Mouse (Mus musculus) heart, postnatal 14 days (tissue): ENCODE measurements around the gene Ttc14. TPM values are rescaled to one million over a fixed set of nuclear protein-coding genes. Genes with fewer than 3 reads are reported as not detected.

Experiments used
- DNase-seq, 2 experiments: peaks; one replicate each; pipeline ENCODE4 v3.0.0; 2021 to 2022
- intact Hi-C: fragments of 180-260 bp; cut with DNase I; formaldehyde crosslinking; loops from one replicate; pipeline ENCODE4 v1.15.1; 2025
- long read RNA-seq, 2 experiments: library from polyadenylated mRNA; stranded (forward); transcript quantifications; one replicate each; pipeline ENCODE4 v2.0.0; 2021
- total RNA-seq, 2 experiments: library from RNA; stranded (reverse); gene quantifications; 2 replicates each; pipeline ENCODE4 v1.2.3; 2021

Gene Ttc14
- total RNA-seq = 10 to 100 TPM; 24.9 to 26.7 TPM
- long read RNA-seq, experiment 1, full-length matches to known transcripts = 28 of 32 reads
- long read RNA-seq, experiment 1, partial matches to known transcripts = 2 of 32 reads
- long read RNA-seq, experiment 1, other reads (novel, unspliced or antisense) = 2 of 32 reads
- long read RNA-seq, experiment 2, full-length matches to known transcripts = 18 of 28 reads
- long read RNA-seq, experiment 2, partial matches to known transcripts = 1 of 28 reads
- long read RNA-seq, experiment 2, other reads (novel, unspliced or antisense) = 9 of 28 reads

GRCm38 (mm10) chr3:33799617-33800512 lies at the start of gene Ttc14:
TSS of gene Ttc14 (plus strand) at chr3:33799832.
- intact Hi-C loops = no loop called here

GRCm38 (mm10) chr3:33790975-33791374 lies 8.7 kb upstream of the Ttc14 start:
- intact Hi-C loops = loop anchor here (5.0 kb wide), 2 partner anchors 484 to 749 kb away; no protein-coding TSS in a partner anchor
- DNase-seq = no peak

More at GRCm38 (mm10) chr3:33799617-33800512, at the start of gene Ttc14:
- peak; percentile 99 to 100 for DNase-seq

GRCm38 (mm10) chr3:33800513-33800820 lies 835 bp downstream of the Ttc14 start:
- intact Hi-C loops = no loop called here
- no peak for DNase-seq

GRCm38 (mm10) chr3:33807151-33807550 lies 7.5 kb downstream of the Ttc14 start:
- no peak for DNase-seq
- intact Hi-C loops = no loop called here

GRCm38 (mm10) chr3:33824135-33824946 lies 24.7 kb downstream of the Ttc14 start:
- DNase-seq = peak; percentile 16 to 37
- intact Hi-C loops = loop anchor here (1.0 kb wide), 1 partner anchor 95 kb away; no protein-coding TSS in a partner anchor

- DNase-seq = no peak
- intact Hi-C loops = no loop called here
These were observed 32.7 kb downstream of the Ttc14 start for GRCm38 (mm10) chr3:33832351-33832750.

- no peak for DNase-seq
- intact Hi-C loops = no loop called here
These were observed 36.9 kb downstream of the Ttc14 start for GRCm38 (mm10) chr3:33836576-33836975.

GRCm38 (mm10) chr3:33838877-33839276 lies 39.2 kb downstream of the Ttc14 start:
- intact Hi-C loops = no loop called here
- no peak for DNase-seq

- DNase-seq = peak; percentile 62 to 74
- intact Hi-C loops = no loop called here
These were observed 44.4 kb downstream of the Ttc14 start, which contains the start of gene Ccdc39 for GRCm38 (mm10) chr3:33843801-33844632. TSS of gene Ccdc39 (minus strand) at chr3:33844310.

- no peak for DNase-seq
- intact Hi-C loops = no loop called here
These were observed 47.0 kb downstream of the Ttc14 start for GRCm38 (mm10) chr3:33846639-33847038.

- no peak for DNase-seq
- intact Hi-C loops = no loop called here
These were observed 51.2 kb downstream of the Ttc14 start for GRCm38 (mm10) chr3:33850856-33851255.

GRCm38 (mm10) chr3:33853062-33853461 lies 53.4 kb downstream of the Ttc14 start:
- intact Hi-C loops = no loop called here

GRCm38 (mm10) chr3:33858939-33859338 lies 59.3 kb downstream of the Ttc14 start:
- no peak for DNase-seq
- intact Hi-C loops = no loop called here

More at GRCm38 (mm10) chr3:33853062-33853461, 53.4 kb downstream of the Ttc14 start:
- DNase-seq = no peak

- intact Hi-C loops = no loop called here
- DNase-seq = no peak
These were observed 64.4 kb downstream of the Ttc14 start for GRCm38 (mm10) chr3:33864000-33864540.

Other genes starting within 250 kb of the Ttc14 start
- under 1 TPM; 0.37 to 0.53 TPM for gene Ccdc39, start 44.5 kb downstream of the Ttc14 start, total RNA-seq
- 100 to 1,000 TPM; 158 to 160 TPM for gene Fxr1, start 220.1 kb downstream of the Ttc14 start, total RNA-seq